Mouse (Mus musculus) monocyte, adult 5-6 weeks (primary cell): ENCODE data around the gene Urah. TPM values are rescaled to one million over a fixed set of nuclear protein-coding genes. Genes with fewer than 3 reads are reported as not detected.
A peak's percentile ranks its signal among the peaks of the same experiment; 100 is the strongest.

Source experiments
- ATAC-seq: fragments of 153-309, 156-312 bp; replicated peaks from 2 replicates; pipeline ENCODE4 v1.8.0; 2017; ENCODE audit warnings: mild to moderate bottlenecking; ENCODE audit not compliant: low TSS enrichment, insufficient number of reproducible peaks, severe bottlenecking, poor library complexity, low FRiP score
- total RNA-seq: library from RNA; stranded (forward); fragments of 200-1000, 200-491, 200-594 nt; gene quantifications from 3 replicates; pipeline ENCODE4 v1.2.3, GENCODE M21; 2017

The Urah gene
- total RNA-seq, 1 experiment from 2014 or later = not detected

DNA sequence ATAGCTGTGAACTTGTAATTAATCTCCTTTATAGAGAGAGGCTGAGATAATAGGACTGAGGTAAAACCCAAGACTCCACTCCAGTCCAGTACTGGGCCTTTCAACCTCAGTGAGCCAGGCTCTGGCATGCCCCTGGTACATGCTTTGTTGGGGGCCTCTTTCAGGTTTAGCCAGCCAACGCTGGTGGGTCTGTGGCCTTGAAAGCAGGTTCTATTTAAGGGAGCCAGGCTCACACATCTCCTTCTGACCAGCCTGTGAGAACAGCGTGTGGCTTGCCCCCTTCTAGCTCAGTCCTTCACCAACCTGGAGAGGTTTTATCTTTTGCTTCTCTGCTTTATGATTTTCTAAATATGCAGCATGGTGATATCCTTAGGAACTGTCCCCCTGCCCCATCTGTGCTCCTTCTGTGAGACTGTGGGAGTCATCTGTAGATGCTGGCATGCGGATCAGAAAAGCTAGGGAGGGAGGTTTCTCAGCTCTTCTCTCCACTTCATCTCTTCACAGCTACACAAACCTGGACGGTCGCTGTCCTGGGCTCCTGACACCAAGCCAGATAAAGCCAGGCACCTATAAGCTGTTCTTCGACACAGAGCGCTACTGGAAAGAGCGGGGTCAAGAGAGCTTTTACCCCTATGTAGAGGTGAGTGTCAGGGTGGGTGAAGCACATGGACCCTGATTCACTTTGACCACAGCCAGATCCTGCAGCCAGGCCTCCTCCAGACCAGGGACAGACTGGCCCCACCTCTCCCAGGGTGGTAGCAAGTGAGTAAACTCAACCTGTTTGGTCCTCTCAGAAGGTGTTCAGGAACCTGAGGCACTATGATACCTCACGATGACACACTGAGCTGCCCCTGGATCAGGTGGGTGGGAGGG, 1.7 kb downstream of the Urah start:
- ATAC-seq = no peak

DNA sequence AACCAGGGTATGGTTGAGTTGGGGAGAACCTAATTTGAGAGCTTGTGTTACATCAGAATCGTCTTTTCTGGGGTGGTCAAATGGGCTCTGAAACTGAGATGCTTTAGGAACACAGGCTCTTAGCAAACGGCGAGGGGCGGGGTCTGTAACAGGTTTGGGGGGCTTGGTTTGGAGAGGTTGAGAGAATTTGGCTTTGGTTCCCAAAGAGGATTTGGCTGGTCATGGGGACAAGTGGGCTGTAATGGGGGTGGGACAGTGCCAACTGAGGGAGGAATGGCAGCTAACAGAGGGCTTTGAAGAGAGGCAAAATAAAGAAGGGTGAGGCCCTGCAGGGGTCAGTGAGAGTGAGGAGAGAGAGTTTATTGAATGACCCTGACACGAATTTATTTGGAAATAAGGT, 4.7 kb downstream of the Urah start:
- ATAC-seq = no peak

DNA sequence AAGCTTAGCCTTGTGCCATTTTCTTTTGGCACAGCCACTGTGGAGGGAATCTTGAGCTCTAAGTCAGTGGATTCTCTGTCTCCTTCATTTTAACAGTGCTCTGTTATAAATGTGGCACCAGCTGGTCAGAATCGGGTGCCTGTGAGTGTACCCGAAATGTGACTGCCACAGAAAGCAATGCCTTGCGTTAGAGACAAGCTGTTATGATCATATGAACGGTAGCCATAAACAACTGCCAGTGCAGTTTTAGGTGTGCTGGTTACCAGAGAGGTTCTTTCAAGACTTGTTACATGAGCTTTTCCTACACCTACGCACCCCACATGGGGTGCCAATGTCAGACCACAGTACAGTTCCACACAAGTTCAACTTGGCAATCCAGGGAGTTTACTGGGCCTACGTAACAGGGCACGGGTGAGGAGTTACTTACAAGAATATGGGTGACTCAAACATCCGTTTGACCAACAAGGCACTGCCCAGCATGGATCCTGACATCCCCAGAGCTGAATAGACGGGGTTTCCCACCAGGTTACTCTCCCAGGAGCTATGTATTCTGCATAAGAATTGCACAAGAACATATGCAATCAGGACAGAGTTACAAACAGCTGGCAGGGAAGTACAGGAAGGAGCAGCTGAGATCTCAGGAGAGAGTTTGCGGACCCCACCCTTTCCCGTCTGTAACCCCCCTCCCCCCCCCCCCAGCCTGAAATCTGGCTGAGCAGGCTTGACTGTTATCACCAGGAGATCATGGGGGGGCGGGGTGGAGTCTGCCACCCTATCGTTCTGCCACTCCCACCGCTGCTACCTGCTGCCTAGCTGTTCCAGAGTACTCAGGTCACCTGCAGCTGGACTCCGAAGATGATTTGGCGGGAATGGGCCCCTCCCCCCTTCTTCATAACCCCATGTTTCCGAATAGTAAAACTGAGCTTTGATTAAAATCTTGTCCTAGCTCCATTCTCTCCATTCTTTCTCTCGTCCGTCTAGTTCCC, 6.2 kb downstream of the Urah start:
- ATAC-seq = no peak

DNA sequence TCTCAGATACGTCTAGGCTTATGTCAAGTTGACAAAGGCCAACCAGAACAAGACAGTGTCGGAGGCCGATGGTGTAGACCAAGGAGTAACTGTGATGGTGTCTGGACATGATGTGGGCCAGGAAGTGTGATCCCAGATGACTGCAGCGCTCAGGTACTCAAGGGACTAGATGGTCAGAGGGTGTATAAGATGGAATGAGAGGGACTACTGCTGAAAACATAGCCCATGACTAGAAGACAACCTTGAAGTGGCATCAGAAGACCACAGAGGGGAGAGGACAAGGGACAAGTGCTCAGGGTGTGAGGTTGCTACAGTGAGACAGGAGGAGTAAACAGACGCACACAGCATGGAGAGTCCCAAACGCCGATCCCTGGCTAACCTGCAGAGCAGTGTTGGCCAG, 9.0 kb downstream of the Urah start:
- ATAC-seq = no peak

DNA sequence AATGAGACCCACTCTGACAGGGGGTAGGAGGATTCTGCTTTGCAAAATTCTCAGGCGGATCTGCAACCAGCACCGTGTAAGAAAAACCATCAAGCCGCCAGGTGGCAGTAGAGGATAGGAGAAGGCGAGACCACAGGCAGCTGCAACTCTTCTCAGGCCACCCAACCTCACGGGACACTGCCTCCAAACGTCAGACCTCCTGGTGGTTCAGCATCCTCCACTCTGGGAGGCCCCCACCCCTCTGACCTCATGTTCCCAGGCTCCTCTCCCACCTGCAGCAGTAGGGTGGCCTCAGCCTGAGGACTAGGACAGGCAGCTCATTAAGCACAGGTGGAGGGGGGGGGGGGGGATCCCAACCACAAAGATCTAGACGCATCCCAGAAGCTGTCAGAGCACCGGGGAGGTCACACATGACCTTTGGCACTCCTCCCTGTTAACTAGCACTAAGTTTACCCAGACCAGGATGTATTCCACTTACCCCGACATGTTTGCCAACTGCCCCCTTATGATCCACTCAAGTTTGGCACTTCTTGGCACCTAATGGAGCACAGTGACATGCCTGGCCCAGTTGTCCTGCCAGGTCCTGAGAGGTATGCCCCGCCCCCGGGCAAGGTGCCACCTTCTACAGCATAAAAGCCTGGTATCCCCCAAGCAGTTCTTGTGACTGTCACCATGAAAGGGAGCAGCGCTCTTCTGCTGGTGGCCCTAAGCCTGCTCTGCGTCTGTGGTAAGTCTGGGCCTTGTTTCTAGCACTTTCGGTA, 10.3 kb downstream of the Urah start, which contains the start of gene Scgb1c1:
Gene Scgb1c1, plus strand, starts transcription at position 643 of the 761 bp plus-strand sequence.
- ATAC-seq = peak; percentile 78

DNA sequence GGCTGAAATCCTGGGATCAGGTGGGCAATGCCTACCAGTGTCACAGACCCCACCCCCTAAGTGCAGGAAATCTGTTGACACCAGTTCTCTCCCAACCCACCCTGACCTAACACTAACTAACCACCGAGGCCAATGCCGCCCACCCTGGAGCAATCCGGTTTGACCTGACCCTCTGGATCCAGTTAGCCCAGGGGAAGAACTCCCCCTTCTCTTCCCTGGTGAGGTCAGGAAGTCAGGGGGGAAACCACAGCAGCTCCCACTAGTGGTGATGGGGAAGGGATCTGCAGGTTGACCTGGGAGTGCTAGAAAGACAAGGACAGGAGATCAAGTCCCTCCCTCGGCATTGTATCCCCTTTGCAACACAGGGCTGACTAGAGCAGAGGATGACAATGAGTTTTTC, 10.9 kb downstream of the Urah start:
- no peak for ATAC-seq

DNA sequence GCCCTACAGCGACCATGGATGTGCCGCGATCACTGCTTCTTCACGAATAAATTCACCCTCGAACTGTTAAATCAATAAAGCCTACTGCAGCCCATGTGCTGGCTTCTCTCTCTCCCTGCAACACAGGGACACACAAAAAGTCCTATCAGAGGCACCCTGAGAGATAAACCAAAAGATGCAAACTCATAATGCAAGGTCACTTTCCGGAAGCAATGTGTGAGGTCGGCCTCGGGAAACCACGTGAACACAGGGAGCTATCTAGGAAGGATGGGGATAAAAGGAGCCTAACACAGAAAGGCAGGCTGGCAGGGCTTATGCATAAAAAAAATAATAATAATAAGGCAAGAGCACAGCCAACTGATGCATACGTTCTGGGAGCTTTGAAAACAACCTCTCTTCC, 11.9 kb downstream of the Urah start:
- no peak for ATAC-seq

DNA sequence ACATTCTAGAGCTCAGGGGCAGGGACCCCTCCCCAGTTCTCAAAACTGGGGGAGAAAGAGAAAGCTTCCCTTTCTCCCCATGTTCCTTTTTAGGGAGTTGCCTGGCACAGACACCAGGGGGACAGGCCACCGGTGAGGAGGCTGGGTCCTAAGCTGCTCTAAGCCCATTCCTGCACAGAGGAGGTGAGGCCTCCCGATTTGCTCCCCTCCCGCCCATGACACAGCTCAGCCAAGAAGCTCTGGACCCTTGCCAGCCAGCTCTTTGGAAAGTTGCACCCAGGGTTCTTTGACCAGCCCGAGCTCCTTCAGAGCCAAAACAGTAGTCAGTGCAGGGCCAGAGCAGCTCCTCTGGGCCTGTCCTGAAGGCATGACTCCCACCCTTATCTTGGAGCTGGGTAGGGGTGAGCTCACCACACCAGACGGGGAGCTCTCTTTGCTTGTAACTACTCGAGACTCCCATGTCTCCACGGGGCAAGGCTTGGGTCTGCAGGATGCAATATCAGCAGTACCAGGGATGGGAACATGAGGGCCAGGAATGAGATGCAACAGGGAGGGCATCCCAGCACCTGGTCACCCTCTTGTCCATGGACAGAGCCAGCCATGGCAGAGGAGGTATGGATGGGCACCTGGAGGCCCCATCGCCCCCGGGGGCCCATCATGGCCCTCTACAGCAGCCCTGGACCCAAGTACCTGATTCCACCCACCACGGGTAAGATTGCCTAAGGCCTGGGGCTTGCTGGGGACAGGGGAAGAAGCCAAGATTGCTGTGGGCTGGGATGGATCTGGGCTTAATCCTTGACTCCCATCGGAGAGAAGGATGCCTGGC, 13.2 kb downstream of the Urah start, which contains the start of gene Odf3:
Gene Odf3, plus strand, starts transcription at position 51 of the 826 bp plus-strand sequence.
- no peak for ATAC-seq

DNA sequence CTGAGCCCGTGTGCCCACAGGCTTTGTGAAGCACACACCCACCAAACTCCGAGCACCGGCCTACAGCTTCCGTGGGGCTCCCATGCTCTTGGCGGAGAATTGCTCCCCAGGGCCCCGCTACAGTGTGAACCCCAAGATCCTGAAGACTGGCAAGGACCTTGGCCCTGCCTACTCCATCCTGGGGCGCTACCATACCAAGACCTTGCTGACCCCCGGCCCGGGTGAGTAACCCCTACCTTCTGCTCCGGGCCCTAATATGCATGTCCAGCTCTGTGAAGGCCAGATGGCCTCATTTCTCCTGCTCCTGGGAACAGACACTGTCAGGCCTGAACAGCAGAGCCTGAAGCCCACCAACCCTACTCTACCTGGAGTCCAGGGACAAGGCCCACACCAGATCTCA, 13.8 kb downstream of the Urah start:
- no peak for ATAC-seq

DNA sequence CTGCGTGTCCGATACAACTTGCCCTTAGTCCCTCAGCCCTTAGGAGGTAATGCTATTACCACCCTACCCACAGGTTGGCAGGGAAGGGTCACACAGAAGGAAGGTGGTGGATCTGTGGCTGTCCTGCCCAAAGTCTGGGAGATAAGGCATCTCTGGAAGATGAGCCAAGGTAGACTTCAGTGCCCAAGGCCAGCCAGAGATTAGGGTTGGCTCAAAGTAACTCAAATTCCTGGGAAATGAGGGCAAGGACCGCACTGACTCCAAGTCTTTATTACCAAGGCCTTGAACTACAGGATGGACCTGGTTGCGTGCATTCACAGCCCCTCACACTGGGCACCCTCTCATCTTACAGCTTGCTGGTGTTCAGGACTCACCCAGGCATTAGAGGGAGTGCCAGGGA, 17.1 kb downstream of the Urah start:
- ATAC-seq = no peak

DNA sequence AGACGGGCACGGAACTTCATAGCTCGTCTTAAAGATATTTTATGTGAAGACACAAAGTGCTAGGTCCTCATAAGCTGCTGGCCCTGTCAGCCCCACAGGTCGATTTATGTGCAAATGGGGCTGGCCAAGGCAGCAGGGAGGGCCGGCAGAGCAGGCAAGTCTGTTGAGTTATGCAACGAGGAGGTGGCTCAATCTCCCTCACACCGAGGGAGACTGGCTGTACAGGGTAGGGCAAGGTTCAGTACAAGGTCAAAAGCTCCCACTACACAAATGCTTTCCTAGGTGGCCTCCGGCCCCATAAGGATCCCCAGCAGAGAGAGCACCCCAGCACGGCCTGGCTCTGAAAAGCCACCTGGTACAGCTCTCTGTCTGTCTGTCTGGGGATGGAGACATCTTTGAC, 18.6 kb downstream of the Urah start:
- ATAC-seq = no peak

DNA sequence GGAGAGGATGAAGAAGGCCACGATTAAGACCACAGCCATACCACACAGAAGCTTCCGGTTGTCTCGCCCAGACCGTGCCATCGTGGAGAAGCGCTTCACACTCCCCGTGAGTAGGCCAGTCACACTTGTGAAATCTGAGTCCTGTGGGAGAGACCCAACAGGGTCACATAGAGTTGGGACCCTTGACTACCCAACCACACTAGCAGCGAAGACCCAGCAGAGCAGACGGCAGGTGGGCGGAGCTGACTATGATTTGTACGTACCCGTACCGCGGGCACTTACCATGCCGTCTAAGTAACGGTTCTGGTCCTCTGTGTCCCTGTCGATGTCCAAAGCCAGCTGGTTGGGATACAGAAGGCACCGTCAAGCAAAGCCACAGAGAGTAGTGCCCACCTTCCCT, 19.7 kb downstream of the Urah start:
- no peak for ATAC-seq

DNA sequence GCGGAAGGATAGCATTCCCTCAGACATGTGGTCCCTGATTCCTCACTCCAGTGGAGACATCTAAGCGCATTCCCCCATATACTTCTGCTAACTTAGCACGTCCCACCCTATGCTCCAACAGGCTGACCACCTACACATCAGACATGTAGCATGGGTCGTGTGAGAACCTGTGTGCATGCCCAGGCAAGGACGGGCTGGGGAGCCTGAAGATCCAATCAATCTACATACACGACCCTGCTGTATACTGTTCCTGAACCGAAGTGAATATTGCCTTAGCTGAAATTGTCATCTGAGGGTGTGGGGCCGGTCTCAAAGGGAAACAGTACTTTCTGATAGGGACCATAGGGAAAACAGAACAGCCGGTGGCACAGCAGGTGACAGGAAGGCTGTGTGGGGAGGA, 20.4 kb downstream of the Urah start:
- ATAC-seq = no peak

DNA sequence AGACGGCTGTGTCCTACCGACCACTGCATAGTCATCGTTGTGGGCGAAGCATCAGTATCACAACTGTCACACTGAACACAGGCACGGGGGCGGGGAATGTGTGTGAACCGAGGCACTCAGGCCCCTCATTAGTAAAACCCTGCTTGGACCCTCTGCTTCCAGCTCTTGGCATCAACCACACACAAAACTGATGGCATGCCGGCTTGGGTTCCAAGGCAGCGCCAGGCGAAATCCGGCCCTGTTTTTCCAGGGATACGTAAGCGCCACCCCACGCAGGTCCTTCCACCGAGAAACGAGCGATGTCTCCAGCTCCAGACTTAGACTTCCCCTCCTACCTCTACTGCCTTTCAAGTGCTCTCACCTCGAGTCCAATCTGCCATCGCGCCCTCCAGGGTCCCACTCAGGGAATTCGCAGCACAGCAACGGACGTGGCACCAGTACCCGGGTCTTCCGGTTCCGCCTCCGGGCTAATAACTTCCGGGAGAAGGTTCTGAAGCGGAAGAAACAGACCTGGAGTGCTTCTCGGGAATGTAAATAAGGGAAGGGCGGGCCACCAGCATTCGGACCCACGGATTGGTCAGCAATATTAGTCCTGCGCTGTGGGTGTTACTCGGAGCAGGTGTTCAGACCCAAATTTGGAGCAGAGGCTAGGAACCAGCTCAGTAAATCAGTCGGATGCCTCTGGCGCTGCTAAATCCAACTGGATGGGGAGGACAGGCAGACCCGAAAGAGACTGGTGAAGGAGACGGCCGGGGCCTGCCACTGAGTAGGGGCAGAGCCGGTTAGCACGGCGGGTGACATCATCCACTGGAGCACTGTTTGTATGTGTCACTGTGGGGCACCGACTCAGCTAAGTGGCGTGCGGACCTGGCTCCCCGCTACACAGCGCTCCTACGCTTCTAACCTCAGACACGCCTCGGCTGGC, 21.3 kb downstream of the Urah start, which contains the start of gene Gm45785:
Gene Gm45785, minus strand, starts transcription at position 472 of the 925 bp plus-strand sequence.
- peak; percentile 76 for ATAC-seq

DNA sequence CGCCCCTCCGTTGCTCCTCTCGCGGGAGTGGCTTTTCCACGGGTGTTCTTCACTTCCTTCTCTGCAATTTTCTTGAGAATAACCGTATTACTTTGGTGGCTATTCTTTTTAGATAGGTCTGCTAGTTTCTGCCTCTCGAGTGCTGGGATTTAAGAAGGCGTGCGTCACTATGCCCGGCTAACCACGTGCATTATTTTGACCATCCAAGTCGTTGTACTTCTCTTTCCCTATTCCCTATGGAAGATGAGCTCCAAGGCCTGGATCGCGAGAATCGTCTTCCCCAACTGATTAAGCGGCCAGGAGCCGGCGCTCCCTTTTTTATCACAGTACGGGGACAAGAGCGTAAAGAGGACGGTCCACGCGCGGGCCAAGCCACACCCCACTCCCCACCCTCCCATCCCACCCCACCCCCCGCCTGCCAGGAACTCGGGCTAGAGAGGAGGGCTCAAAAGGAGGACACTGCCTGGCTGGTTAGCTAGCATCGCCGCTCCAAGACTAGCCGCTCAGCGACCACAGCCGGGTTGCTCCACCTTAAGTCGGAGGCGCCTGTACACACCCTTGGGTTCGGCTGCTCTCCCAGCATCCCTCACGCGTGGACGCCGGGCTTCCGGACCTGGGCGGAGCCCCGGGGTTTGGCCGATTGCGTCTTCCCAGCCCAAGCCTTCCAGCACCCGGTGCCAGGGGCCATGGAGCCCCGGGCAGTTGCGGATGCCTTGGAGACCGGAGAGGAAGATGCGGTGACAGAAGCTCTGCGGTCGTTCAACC, 22.1 kb downstream of the Urah start, which contains the start of gene Ric8a:
Gene Ric8a, plus strand, starts transcription at position 173 of the 765 bp plus-strand sequence.
- peak; percentile 78 for ATAC-seq
